Mouse (Mus musculus) bone marrow, adult 2 months (tissue): ENCODE data around the gene Bdnf.

Experiments
- CTCF ChIP-seq: fragments of 200-500 bp; IDR thresholded peaks from 2 replicates; pipeline ENCODE4 v1.5.1; 2011; ENCODE audit warnings: low read length, control low read depth; ENCODE audit not compliant: control insufficient read depth, insufficient read depth
- POLR2A ChIP-seq: fragments of 200-500 bp; IDR thresholded peaks from 2 replicates; pipeline ENCODE4 v1.6.1; 2011; ENCODE audit warnings: low read depth, mild to moderate bottlenecking, control low read depth, low read length, borderline replicate concordance; ENCODE audit not compliant: control insufficient read depth

- TF ChIP-seq CTCF: no peak
- no peak for TF ChIP-seq POLR2A
These were observed 1.6 kb downstream of the Bdnf start for GRCm38 (mm10) chr2:109675973-109676617.
